Mouse (Mus musculus) testis, adult 2 months (tissue): Measurements from ENCODE around the gene Chrna1. TPM values are rescaled to one million over a fixed set of nuclear protein-coding genes. Genes with fewer than 3 reads are reported as not detected.

ENCODE experiments used
- H3K27ac ChIP-seq: fragments of 200-500 bp; 2 replicates; pipeline ENCODE4 v1.5.1; 2012; ENCODE audit warnings: low read depth, low read length; ENCODE audit not compliant: control insufficient read depth, insufficient read depth
- H3K27me3 ChIP-seq: fragments of 200-500 bp; 2 replicates; pipeline ENCODE4 v1.6.1; 2012; ENCODE audit warnings: mild to moderate bottlenecking, low read length, moderate library complexity; ENCODE audit not compliant: control insufficient read depth, insufficient read depth
- H3K36me3 ChIP-seq: fragments of 200-500 bp; 2 replicates; pipeline ENCODE4 v1.6.1; 2012; ENCODE audit warnings: mild to moderate bottlenecking, low read length; ENCODE audit not compliant: control insufficient read depth, insufficient read depth
- H3K4me1 ChIP-seq: fragments of 200-500 bp; 2 replicates; pipeline ENCODE4 v1.6.1; 2012; ENCODE audit warnings: low read length; ENCODE audit not compliant: control insufficient read depth, insufficient read depth
- H3K4me3 ChIP-seq: fragments of 200-500 bp; 2 replicates; pipeline ENCODE4 v1.5.1; 2012; ENCODE audit warnings: low read depth, mild to moderate bottlenecking, low read length, moderate library complexity, mixed read lengths; ENCODE audit not compliant: control insufficient read depth
- CTCF ChIP-seq: fragments of 200-500 bp; IDR thresholded peaks from 2 replicates; pipeline ENCODE4 v1.5.1; 2012; ENCODE audit warnings: low read depth, mild to moderate bottlenecking, inconsistent platforms, low read length, moderate library complexity; ENCODE audit not compliant: control insufficient read depth, insufficient read depth, insufficient replicate concordance
- POLR2A ChIP-seq: fragments of 200-500 bp; IDR thresholded peaks from 2 replicates; pipeline ENCODE4 v1.6.1; 2012; ENCODE audit warnings: low read depth, mild to moderate bottlenecking, inconsistent platforms, low read length, moderate library complexity; ENCODE audit not compliant: control insufficient read depth
- polyA plus RNA-seq: library from polyadenylated mRNA; depleted of rRNA; stranded (reverse); fragments of >200 nt; gene quantifications from 2 replicates; pipeline ENCODE4 v1.2.3, GENCODE M21; 2012

Gene Chrna1
- polyA plus RNA-seq, 1 experiment = 0.12 TPM

DNA sequence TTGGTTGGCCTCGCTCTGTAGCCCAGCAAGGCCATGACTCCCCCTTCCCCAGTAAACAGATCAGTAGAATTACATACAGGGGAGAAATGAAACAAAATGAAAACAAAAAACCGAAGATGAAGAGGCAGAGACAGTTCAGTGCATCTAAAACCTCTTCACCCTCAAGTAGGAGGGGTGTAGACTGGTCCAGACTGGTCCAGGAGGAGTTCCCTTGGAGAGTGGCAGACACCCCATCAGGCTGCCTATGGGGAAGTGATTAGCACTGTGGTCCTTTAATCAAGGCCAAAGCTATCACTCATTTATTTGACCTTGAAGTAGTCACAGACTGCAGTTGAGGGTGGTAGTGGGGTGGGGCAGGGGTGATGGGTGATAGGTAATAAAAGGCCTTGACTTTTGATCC is 24.4 kb upstream of the Chrna1 start:
- no peak overlapping the region for H3K27ac ChIP-seq

DNA sequence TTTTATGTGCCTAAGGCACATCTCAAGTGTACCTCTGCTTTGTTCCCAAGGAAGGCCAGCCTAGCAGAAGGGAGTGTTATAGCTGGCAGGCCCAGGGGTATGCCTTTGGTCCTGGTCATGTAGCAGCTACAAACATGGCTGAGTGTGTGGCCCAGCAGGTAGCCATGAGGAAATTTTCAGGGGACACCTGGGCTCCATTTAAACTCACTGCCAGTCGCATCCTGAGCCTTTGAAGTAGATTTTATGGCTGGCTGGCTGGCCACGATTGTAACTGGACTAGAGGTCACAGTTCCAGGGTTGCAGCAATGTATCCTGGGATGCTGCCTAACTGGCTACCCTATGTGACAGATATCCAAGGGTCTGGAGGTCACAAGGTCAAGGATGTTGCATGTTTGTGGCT is 20.5 kb upstream of the Chrna1 start:
- TF ChIP-seq POLR2A (no peak), CTCF (no peak)
- Histone ChIP-seq H3K27me3 (no peaks in the 10 kb centered on the region), H3K4me1 (peaks cover 10% of the 10 kb centered on the region), H3K36me3 (no peaks in the 10 kb centered on the region), H3K27ac (no peak overlapping the region), H3K4me3 (no peak overlapping the region)

More for the DNA sequence above, 24.4 kb upstream of the Chrna1 start:
- no peaks in the 10 kb centered on the region for H3K27me3 ChIP-seq
- no peaks in the 10 kb centered on the region for H3K36me3 ChIP-seq
- no peak for TF ChIP-seq CTCF
- no peak for TF ChIP-seq POLR2A
- H3K4me1 ChIP-seq = peaks cover 3% of the 10 kb centered on the region
- no peak overlapping the region for H3K4me3 ChIP-seq

DNA sequence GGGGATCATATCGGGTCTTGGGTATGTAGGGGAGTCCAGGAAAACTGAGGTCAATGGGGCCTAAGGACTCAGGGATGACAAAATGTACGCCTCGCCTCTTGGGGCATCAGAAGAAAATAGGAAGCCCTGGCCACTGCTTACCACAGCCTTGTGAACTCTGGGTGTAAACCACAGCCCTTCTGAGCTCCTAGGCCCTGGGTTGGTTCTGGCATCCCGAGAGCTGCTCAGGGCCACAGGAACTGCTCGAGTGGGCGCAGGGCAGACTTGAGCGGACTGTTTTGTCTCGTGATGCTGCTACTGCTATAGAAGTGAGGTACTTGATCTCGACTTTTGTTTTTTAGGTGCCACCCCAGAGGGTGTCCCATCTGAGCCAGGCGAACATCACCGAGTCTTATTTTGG is 17.6 kb upstream of the Chrna1 start:
- Histone ChIP-seq H3K27me3 (no peaks in the 10 kb centered on the region), H3K36me3 (no peaks in the 10 kb centered on the region), H3K4me1 (peaks cover 8% of the 10 kb centered on the region), H3K4me3 (peak overlapping the region; percentile 5), H3K27ac (no peak overlapping the region)
- TF ChIP-seq CTCF (no peak), POLR2A (no peak)

DNA sequence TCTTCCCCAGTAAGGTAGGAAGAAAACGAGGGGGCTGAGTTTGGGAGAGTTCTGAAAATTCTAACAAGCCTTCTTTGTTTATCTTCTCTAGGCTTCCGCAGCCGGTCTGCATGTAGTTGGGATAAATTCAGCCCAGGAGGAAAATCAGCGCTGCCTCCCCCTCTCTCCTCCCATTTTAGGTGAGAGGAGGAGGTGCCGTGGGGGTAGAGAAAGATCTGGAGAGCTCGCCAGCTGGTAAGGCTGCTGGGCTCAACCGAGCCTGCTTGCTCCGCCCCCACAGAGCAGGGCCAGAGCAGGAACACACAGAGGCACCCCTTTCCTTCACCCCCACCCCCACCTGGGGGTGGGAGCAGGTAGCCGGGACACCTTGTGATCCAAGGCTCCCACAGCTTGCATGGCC is 16.6 kb upstream of the Chrna1 start:
- Histone ChIP-seq H3K27ac (no peak overlapping the region), H3K36me3 (no peaks in the 10 kb centered on the region), H3K4me3 (peak overlapping the region; percentile 3; the same call in 1 of the 2 replicates), H3K4me1 (peaks cover 12% of the 10 kb centered on the region), H3K27me3 (no peaks in the 10 kb centered on the region)
- TF ChIP-seq POLR2A (no peak), CTCF (no peak)

DNA sequence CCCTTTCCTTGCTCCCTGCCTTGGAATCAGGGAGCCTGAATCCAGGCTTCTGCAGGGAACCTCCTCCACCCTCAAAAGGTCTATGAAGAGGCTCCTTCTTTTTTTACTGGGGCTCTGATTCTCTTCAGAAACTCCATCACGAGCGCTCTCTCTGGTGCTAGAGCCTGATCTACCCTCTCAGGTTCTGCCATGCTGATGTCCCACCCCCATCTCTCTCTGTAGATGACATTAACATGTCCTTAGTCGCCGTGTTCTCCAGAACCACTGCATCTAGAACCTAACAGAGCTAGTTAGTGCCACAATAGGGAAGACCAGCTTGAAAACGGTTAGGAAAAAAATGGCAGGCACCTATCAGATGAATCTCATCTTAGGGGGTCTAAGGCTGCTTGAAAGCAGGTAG is 16.2 kb upstream of the Chrna1 start:
- H3K27ac ChIP-seq = no peak overlapping the region
- TF ChIP-seq CTCF (no peak), POLR2A (no peak)
- H3K4me3 ChIP-seq = no peak overlapping the region

DNA sequence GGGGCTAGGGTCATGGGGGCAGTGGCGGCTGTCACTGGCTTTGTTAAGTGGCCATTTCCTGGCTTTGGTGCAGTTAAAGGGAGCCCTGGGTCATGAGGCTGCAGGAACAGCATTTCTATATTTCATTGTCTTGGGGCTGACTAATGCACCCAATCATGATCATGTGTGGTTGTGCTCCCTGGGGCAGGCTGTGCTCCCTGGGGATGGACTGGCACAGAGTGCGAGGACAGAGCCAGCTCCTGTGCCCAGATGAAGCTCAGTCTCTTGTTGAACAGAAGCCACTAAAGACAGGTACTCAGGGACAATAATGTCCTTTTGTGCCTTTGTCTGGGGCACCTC is 12.9 kb upstream of the Chrna1 start:
- Histone ChIP-seq H3K36me3 (no peaks in the 10 kb centered on the region), H3K27me3 (no peaks in the 10 kb centered on the region), H3K4me3 (no peak overlapping the region), H3K4me1 (peaks cover 12% of the 10 kb centered on the region), H3K27ac (no peak overlapping the region)
- no peak for TF ChIP-seq CTCF
- TF ChIP-seq POLR2A = no peak

More for the DNA sequence above, 16.2 kb upstream of the Chrna1 start:
- Histone ChIP-seq H3K4me1 (peaks cover 12% of the 10 kb centered on the region), H3K27me3 (no peaks in the 10 kb centered on the region), H3K36me3 (no peaks in the 10 kb centered on the region)

DNA sequence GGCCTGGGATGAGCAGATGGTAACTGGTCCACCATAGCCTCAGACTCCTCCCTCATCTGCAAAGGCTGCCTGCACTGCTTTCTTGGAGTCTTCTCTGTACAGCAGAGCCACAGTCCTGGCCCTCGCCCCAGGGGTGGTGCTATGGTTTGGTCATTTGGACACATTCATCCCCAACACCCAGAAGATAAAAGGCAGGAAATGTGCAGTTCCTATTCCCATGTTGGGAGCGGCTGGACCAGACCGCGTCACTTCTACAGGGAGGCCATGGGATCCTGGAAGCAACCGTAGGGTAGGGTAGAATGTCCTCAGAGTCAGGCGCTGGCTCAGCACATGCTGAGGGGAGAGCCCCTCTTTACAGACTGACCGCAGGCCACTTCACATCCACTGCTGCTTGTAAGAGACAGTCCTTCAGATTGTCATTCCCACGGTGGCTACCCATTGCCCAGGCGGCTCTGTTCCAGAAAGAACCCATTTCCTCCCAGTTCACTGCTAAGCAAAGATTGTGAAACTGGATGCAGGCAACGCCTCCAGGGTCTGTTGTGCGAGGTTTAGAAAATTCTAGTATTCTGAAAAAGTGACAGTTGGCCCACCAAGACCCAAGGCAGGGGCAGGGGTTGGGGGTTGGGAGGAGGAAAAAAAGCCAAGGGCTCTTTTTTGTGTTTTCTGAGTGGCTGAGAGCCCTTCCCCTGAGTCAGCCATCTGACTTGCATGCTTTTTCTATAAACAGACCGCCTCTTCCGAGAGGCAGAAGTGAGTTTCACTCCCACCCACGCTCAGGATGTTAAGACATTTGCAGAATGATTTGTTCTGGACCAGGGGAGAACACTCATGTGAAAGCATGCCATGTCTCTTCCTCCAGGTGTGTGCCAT is 12.3 kb upstream of the Chrna1 start:
- no peak overlapping the region for H3K4me3 ChIP-seq
- H3K27me3 ChIP-seq = no peaks in the 10 kb centered on the region
- no peak overlapping the region for H3K27ac ChIP-seq
- H3K36me3 ChIP-seq = no peaks in the 10 kb centered on the region
- TF ChIP-seq CTCF (no peak), POLR2A (no peak)
- H3K4me1 ChIP-seq = peaks cover 12% of the 10 kb centered on the region
